Mouse (Mus musculus) heart, adult 8-10 months (tissue): Measurements from ENCODE around the gene Plekhg5. TPM values are rescaled to one million over a fixed set of nuclear protein-coding genes. Genes with fewer than 3 reads are reported as not detected.

ENCODE experiments used
- DNase-seq: peaks from one replicate; pipeline ENCODE4 v3.0.0; 2022; ENCODE audit warnings: low spot score
- total RNA-seq, 4 experiments: library from RNA; stranded (reverse); gene quantifications; 2 replicates each; pipeline ENCODE4 v1.2.4; 2022

Gene Plekhg5
- total RNA-seq, 4 experiments from 2014 or later: 11.9 to 15.0 (median 14.3) TPM

DNA sequence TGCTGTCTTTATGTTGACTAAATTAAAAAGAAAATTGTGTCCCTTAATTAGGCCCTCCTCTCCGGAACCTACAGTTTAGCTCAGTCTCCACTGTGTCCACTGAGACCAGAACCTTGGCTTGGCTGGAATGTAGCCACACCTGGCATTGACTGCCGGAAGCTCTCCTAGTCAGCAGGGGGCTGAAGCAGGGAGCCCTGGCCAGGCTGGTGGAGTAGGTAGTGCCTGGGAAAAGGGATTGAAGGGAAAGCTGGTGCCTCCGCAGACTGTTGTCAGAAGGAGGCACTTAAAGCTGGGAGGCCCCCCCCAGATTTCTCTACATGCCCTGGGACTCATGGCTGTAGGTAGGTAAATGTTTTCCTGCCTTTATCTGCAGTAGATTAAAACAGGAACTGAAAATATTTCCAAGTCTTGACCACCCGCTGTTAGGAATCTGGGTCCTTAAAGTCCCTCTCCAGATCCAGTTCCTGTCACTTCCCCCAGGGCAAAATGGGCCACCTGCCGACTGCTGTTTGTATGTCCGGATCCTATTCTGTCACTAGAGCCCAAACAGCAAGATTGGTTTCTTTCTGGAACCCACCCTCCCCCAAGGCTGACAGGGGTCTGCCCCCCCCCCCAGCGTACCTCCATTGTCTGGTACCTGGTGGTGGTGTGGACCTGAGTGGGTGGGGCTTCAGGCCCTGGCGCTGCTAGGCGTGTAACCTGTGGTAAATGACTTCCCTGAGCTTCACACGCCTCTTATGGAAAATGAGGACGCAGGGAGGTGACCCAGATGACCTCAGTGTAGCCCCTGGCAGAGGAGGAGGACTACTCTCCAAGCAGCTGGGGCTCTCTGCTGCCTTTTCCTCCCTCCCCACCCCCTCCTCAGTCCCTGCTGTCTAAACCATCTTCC lies 25.9 kb downstream of the Plekhg5 start:
- DNase-seq: no peak

DNA sequence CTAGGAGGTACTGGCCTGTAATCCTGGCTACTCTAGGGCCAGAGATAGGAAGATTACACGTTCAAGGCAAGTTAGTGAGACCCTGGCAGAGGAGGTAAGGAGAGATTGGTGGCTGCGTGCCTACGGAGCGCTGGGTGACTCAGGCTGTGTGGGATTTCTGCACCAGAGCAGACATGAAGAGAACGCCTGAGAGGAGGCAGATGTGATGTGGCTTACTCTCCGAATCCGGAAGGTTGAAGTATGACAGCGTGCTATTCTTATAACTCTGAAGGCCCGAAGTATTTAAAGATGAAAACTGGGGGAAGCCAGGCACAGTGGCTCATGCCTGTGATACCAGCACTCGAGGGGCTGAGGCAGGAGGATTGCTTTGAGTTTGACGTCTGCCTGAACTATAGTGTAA lies 28.2 kb downstream of the Plekhg5 start:
- DNase-seq: no peak

DNA sequence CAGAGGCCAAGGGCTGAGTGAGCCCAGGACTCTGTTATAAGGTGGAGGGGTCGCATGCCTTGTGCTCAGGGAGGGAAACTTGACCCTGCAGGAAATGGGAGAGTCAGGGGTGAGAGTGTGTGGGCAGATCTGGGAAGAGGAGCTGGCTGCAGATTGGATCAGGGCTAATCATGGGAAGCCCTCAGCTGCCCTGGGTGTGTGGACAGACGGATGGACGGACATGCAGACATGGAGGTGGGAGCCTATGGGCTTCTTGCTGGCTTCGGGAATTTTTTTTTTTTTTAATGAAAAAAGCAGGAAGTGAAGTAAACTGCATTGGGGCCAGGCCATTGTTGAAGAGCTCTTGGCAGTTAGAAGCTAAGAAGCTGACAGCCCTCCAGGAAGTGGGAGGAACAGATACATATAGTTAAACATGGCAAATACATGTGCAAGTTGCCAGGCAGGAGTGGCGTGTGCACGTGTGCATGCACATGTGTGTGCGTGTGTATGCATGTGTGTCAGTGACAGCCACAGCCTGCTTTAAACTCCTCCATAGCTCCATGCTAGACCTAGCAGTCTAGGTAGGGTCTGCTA lies 28.9 kb downstream of the Plekhg5 start:
- DNase-seq: no peak

DNA sequence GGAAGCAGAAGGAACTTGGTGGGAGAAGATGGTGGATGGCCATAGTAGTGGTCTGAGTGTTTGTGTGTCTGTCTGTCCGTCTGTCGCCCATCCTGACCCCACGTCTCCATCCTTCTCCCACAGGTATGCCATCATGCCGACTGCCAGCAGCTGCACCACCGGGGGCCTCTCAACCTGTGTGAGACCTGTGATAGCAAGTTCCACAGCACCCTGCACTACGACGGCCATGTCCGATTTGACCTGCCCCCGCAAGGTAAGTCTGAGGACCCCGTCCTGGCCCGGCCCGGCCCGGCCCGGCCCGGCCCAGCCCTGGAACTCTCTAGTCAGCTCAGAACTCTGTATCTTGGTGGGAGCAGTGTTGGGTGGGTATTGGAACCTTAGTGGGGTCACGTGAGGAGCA lies 29.6 kb downstream of the Plekhg5 start:
- DNase-seq: no peak

DNA sequence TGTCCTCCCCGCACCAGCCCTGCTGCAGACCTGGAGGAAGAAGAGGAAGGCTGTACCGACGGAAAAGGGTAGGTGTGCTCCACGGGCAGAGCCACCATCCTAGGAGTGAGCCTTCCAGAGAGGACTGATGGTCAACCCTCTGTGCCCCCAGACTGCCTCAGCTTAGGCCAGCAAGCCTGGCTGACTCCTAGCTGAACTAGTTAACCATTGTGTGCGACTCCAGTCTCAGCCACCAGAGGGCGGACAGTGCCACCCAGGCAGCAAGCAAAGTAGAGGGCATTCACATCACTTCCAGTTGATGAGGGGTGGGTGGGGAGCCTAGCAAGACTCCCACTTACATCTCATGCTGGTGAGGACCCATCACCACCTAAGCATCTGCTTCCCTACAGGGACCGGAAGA lies 30.7 kb downstream of the Plekhg5 start:
- no peak for DNase-seq

DNA sequence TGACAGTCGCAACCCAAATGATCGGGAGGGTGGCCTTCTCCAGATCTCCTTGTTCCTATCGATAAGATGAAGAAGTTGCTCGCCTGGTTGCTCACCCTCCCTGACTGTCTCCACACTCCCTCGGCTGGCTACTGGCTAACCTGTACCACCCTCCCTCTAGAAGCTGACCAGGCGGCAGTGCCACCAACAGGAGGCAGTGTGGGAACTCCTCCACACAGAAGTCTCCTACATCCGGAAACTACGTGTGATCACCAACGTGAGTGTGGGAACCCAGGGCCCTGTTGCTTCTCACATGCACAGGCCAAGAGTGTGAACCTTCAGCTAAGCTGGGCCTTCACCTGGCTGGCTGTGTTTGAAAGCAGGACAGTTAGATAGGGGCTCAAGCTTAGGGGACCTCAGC lies 34.4 kb downstream of the Plekhg5 start:
- DNase-seq: no peak

DNA sequence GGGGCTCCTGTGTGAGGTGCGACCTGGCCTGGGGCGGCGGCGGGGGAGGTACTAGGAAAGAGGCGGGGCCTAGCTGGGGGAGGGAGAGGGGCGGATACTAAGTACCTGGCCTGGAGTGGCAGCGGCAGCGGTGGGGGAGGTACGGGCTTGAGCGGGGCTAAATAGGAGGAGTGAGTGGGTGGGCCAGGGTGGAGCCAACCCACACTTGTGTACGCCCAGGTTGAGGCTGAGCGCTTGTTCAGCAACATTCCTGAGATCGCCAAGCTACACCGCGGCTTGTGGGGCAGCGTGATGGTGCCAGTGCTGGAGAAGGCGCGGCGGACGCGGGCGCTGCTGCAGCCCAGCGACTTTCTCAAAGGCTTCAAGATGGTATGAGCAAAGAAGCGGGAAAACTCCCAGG lies 35.2 kb downstream of the Plekhg5 start:
- no peak for DNase-seq

DNA sequence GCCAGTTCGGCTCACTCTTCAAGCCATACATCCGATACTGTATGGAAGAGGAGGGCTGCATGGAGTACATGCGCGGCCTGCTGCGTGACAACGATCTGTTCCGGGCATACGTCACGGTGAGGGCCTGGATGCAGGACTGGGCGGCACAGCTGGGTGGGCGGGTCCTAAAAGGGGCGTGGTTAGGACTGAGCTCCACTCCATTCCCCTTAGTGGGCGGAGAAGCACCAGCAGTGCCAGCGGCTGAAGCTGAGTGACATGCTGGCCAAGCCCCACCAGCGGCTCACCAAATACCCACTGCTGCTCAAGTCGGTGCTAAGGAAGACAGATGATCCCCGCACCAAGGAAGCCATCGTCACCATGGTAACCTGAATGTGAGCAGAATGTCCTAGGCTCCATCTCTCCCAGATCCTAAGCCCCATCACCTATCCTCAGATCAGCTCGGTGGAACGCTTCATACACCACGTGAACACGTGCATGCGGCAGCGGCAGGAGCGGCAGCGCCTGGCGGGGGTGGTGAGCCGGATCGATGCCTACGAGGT lies 35.7 kb downstream of the Plekhg5 start:
- DNase-seq: no peak

DNA sequence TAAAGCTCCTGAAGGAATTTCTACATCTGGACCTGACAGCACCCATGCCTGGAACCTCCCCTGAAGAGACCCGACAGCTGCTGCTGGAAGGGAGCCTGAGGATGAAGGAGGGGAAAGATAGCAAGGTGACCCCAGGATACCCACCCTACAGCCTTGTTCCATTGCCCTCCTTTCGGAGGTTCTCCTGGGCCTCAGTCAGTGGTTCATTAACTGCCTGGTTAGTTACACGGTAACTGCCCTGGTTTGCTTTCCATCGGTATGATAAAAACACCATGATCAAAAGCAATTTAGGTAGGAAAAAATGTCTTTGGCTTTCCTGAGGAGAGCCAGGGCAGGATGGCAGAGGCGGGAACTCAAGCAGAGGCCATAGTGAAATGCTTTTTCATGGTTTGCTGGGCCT lies 36.4 kb downstream of the Plekhg5 start:
- DNase-seq: no peak

DNA sequence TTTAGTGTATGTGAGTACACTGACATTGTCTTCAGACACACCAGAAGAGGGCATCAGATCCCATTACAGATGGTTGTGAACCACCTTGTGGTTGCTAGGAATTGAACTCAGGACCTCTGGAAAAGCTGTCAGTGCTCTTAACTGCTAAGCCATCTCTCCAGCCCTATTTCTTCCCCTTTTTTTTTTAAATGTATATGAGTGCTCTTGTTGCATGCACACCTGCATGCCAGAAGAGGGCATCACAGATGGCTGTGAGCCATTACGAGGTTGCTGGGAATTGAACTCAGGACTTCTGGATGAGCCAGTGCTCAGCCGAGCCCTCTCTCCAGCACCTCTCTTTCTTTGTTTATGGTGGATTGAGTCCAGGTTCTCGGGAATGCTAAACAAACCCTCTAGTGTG lies 37.2 kb downstream of the Plekhg5 start:
- DNase-seq: no peak

DNA sequence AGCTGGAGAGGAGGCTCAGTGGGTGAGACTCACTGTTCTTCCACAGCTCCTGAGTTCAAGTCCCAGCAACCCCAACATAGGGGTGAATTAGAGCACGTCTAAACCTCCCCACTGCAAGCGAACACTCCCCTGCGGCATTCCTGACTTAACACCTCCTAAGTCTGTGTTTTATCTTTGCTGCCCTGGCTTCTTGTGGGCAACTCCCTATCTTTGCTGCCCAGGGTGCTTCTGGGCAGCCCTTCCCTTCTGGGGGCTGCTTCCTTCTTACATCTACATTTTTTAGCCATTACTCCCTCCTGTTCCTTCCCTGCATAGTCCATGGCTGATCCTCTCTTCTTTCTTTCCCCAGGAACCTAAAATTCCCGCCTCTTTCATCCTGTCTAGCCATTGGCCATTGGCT lies 38.4 kb downstream of the Plekhg5 start:
- DNase-seq: no peak

DNA sequence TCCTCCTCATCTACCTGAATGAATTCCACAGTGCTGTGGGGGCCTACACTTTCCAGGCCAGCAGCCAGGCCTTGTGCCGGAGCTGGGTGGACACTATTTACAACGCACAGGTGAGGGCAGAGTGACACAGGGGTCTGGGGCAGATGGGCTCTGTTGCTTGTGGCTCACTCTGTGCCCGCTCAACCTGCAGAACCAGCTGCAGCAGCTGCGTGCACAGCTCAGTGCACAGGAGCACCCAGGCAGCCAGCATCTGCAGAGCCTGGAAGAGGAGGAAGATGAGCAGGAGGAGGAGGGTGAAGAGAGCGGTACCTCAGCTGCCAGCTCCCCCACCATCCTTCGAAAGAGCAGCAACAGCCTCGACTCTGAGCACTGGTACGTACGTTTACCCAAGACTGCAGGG lies 40.0 kb downstream of the Plekhg5 start:
- DNase-seq: no peak

DNA sequence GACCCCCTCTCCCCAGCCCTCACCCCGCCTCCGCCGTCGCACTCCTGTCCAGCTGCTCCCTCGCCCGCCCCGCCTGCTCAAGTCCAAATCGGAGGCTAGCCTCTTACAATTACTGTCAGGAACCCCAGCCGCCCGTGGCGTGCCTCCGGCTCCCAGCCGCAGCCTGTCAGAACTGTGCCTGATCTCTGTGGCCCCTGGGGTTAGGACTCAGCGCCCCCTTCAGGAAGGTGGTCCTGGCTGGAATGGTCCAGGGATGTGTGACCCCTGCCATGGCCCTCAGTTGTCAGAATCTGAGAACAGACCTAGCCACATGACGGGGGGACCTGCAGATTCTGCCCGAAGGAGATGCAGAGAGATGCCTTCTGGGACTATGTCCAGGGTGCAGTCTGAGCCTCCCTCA lies 41.8 kb downstream of the Plekhg5 start:
- no peak for DNase-seq

DNA sequence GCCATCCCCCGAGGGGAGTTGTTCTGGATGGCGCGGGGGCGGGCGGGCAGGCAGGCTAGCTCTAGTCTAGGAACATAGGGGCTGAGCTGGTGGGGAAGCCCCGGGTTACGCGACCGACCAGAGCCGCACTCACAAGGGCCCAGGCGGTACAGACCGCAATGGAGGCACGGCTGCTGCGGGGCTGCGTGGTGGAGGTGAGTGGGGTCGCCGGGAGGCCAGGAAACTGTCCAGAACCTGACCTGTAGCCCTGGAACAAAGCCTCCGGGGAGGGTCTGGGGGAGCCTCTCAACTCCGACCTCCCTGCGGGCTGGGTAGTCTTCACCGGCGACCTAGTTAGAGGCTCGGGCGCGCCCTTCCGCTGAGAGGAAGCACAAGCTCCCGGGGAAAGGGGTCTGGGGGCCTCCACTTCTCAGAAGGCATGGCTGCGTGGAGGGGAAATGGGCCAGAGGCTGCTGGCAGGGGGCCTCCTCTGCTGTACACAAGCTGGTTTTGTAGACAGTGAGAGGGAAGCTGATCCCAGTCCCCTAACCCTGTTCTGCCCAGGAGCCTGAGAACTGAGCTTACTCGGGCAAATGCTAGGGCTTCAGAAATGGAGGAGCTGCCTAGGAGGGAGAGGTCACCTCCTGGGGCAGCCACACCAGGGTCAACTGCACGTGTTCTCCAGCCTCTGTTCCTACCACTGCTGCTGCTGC lies 43.8 kb downstream of the Plekhg5 start, which contains the start of gene Tnfrsf25:
TSS of gene Tnfrsf25 (plus strand) at position 14 of the 692 bp plus-strand sequence.
- no peak for DNase-seq

DNA sequence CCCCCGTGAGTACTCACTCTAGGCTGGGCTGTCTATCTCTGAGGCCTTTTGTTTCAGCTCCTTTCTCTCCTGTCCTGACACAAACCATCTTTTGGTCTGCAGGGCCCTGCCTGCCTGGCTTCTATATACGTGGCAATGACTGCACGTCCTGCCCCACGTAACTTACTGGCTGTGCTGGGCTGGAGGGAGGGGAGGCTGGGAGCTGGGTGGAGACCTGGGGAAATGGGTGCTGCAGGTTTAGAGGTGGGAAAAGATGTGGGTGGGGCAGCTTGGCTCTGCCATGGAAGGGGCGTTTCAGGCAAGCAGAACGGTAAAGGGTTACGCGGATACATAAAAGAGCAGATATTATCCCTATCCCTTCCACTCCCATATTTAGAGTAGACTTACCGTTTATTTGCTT lies 45.2 kb downstream of the Plekhg5 start:
- DNase-seq: no peak

DNA sequence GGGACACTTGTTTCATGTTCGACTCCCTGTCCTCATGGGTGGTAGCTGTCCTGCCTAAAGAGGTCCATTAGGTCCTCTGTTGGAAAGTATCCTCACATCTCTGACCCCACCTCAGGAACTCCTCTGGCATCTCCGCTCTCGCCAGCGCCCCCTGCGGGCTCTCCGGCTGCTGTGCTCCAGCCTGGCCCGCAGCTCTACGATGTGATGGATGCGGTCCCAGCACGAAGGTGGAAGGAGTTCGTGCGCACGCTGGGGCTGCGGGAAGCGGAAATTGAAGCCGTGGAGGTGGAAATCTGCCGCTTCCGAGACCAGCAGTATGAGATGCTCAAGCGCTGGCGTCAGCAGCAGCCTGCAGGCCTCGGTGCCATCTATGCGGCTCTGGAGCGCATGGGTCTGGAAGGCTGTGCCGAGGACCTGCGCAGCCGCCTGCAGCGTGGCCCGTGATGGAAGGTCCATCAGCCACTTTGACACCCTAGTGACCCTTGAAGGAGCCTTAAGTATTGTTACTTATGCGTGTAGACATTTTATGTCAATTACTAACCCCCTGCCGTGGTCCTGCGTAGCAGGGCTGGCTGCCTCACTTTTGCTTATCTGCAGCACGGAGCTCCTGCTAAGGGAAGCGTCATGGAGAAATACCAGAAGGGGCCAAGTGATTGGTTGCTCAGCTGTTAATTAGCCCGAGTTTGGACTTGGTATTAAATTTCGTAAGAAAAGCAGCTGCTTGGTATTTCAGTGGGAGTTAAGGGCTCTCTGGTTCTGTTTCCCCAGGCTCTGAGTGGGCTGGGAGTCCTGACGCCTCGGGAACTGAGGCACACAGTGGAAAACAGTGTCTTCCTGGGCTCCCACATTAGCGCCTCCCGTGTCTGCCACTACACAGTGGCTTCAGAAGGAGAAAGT lies 47.3 kb downstream of the Plekhg5 start:
- DNase-seq: no peak

DNA sequence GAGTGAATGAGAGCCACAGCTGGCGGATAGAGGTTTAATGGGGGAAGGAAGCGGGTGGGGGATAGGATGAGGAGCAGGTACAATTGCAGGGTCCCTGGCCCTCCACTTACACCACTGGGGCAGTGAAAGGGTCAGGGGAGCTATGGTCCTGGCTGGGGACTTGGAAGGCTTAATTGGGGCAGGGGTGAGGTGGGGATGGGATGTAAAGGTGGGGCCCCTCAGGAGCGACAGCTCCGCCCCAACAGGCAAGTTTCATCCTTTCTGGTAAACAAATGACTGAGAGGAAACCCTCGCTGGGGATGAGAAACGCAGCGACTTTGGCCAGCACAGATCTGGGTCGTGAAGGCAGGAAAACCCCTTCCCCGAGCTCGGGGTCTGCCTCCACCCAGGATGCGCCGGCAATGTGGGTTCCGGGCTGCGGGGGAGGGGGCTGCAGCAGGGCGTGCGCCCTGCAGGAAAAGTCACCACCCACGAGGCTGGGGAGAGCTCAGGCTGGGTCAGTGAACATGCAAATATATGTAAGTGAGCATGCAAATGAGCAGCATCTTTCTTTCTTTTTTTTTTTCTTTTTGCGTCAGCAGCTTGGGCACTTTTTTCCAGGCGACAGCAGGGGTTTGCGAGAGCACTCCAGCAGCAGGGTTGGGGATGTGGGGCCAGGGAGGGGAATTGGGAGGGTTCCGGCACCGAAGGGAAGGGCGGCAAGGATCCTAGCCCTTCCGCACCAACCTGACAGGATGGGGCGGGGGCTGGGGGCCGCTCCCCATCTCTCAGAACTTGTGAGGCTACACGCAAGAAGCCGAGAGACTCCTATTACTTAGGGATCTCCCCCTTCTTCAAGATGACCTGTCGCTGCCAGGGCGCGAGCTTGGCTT lies 48.2 kb downstream of the Plekhg5 start:
- DNase-seq: no peak

DNA sequence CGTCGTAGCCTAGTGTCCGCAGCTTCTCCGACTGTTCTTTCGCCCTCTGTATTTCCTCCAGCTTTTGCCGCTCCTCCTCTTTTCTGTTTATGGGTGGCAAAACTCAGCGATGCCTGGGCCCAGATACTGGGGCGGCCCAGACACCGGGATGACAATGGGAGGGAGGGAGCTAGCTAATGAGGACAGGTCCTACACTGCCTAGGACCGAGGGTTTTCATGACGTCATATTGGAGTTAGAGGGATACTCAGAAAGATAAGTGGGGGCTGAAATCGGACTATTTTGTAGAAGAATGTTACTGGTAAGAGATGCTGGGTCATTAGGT lies 48.8 kb downstream of the Plekhg5 start:
- no peak for DNase-seq

DNA sequence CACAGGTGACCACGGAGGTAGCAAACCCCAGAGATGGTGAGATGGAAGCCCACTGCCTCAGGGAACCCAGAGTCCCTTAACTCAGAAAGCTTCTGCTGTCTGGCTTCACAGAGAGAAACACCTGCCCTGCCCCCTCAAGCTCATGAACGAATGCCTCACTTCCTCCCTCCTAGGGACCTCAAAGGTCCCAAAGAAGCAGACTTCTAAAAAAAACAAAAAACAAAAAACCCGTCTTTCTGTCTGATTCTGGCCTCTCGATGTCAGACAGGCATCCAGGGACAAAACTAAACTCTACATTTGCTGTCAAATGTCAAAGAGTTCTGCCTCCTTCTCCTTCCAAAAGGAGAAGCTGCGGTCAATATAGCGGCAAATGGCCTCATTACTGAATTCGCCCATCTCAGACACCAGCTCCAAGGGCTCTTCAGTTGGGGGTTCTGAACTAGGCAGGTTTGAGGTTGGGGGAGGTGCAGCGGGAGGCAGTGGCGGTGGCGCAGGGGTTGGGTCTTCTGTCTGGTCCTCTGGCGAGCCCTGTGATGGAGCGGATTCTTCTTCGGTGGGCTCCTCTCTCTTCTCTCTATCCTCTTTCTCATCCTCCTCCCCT lies 52.2 kb downstream of the Plekhg5 start:
- DNase-seq: no peak
